Mouse (Mus musculus) heart, embryonic 13.5 days (tissue): ENCODE measurements around the gene Pank2. TPM values are rescaled to one million over a fixed set of nuclear protein-coding genes. Genes with fewer than 3 reads are reported as not detected.
A peak's percentile ranks its signal among the peaks of the same experiment; 100 is the strongest.

Experiments used
- ATAC-seq: fragments of 200-750 bp; cut with Nextera tagmentation; 2 replicates; pipeline ENCODE4 v1.8.0; 2017; ENCODE audit warnings: moderate TSS enrichment; ENCODE audit not compliant: insufficient number of reproducible peaks, low FRiP score, low TSS enrichment; ENCODE audit errors: extremely low read depth
- H3K27ac ChIP-seq: fragments of 300-500 bp; sonication (generic); replicated peaks from 2 replicates; pipeline ENCODE4 v1.5.1; 2015; ENCODE audit warnings: moderate library complexity, mild to moderate bottlenecking, inconsistent platforms
- H3K27me3 ChIP-seq: fragments of 300-500 bp; sonication (generic); replicated peaks from 2 replicates; pipeline ENCODE4 v1.6.1; 2015; ENCODE audit warnings: mild to moderate bottlenecking, inconsistent platforms
- H3K36me3 ChIP-seq: fragments of 300-500 bp; sonication (generic); 2 replicates; pipeline ENCODE4 v1.6.1; 2015; ENCODE audit warnings: mild to moderate bottlenecking, inconsistent platforms
- H3K4me1 ChIP-seq: fragments of 300-500 bp; sonication (generic); 2 replicates; pipeline ENCODE4 v1.6.1; 2015; ENCODE audit warnings: inconsistent platforms
- H3K4me2 ChIP-seq: fragments of 300-500 bp; sonication (generic); 2 replicates; pipeline ENCODE4 v1.6.1; 2015; ENCODE audit warnings: inconsistent platforms, mild to moderate bottlenecking, moderate library complexity
- H3K4me3 ChIP-seq: fragments of 300-500 bp; sonication (generic); 2 replicates; pipeline ENCODE4 v1.5.1; 2015; ENCODE audit warnings: moderate library complexity, mild to moderate bottlenecking, inconsistent platforms
- H3K9ac ChIP-seq: fragments of 300-500 bp; sonication (generic); 2 replicates; pipeline ENCODE4 v1.6.1; 2015; ENCODE audit warnings: inconsistent platforms, mild to moderate bottlenecking, moderate library complexity
- H3K9me3 ChIP-seq: fragments of 300-500 bp; sonication (generic); 2 replicates; pipeline ENCODE4 v1.6.1; 2016; ENCODE audit warnings: inconsistent platforms
- WGBS: fragments of 180-500 bp; shearing (Covaris S2); methylation state at CpG from one replicate; pipeline ENCODE4 v1.1.7; 2015; ENCODE audit warnings: mixed read lengths; 5-methylcytosine and 5-hydroxymethylcytosine counted together
- polyA plus RNA-seq: library from polyadenylated mRNA; unstranded; fragments of >200 nt; fragmentation: Nextera tagmentation; extraction: Ambion mirVana; gene quantifications from 2 replicates; pipeline ENCODE4 v1.2.1, GENCODE M21; 2015

The Pank2 gene
- polyA plus RNA-seq, 1 experiment from 2014 or later = 20.8 TPM

DNA sequence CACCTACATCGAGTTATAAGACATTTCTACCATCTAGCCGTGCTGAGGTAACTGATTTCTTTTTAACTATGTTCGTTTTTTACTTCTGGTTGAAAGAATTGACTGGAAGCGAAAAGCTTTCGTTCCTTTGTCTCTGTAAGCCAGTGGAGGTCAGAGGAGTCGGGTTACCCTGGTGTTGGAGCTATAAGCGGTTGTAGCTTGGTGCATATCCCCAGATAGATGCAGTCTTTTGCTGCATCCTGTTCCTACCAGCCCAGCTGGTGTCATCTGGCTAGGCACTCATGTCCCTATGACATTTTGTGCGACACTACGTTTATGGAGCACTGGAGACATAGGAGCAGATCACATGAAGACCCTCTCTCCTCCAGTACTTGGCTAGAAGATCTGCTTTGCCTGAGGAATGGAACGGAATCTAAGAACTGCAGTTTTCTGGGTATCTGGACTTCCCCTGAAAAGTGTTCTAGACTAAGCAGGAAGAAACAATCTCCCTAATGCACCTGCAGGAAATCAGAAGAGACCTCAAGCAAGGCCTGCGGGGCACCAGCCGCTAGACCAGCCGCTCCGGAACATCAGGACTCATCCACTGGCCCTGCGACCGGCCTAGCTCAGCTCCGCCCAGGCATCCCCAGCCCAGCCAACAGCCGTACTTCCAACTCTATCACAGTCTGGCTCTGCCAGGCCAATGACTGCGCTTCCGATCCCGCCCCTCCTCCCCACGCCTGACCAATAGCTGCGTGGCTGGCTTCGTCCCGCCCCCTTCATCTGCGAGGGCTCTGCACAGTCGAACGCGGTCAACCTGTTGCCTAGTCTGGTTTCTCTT, 28.8 kb upstream of the Pank2 start, which contains the start of gene Mavs:
TSS of gene Mavs (plus strand) at position 757 of the 820 bp plus-strand sequence.
- WGBS = 14% methylated on average over 29 of the region's 29 CpGs
- Histone ChIP-seq H3K4me2 (peak within 1 kb of the TSS; percentile 91), H3K4me3 (peak within 1 kb of the TSS; percentile 67), H3K36me3 (peaks cover 8% of the 10 kb centered on the region), H3K9me3 (no peaks in the 10 kb centered on the region), H3K27me3 (no peaks in the 10 kb centered on the region), H3K4me1 (peaks cover 29% of the 10 kb centered on the region), H3K27ac (peak within 1 kb of the TSS; percentile 72), H3K9ac (peak within 1 kb of the TSS; percentile 90)
- ATAC-seq = peak; percentile 99

DNA sequence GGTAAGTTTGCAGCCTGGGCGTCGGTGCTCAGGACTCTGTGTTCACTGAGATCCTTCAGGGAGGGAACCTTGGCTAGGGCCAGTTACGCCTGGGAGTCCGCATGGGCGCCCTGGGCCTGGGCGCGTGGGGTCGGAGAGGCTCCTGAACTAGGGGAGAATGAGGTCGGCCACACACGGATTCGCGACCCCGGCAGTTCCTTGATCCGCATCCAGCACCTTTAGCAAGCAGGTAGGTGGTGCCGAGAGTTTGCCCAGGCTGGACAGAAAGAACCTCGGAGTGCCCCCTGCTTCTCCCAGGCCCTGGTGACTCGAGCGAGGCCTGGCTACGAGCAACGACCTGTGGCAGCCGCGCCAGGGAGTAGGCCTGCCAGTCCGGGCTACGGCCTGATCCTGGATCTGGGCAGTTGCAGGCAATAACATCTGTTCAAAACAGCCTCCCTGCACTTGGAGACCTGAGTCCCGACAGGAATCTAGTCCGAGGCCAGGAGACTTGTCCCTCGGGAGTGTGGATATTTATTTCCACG, 28.1 kb upstream of the Pank2 start:
- no peak for ATAC-seq
- H3K9me3 ChIP-seq = no peaks in the 10 kb centered on the region
- H3K4me2 ChIP-seq = peak overlapping the region; percentile 91
- peak overlapping the region; percentile 67 for H3K4me3 ChIP-seq
- 11% methylated on average over 28 of the region's 28 CpGs for whole genome bisulfite sequencing
- peaks cover 29% of the 10 kb centered on the region for H3K4me1 ChIP-seq
- H3K9ac ChIP-seq = peak overlapping the region; percentile 90
- no peaks in the 10 kb centered on the region for H3K27me3 ChIP-seq
- H3K36me3 ChIP-seq = peaks cover 15% of the 10 kb centered on the region
- peak overlapping the region; percentile 72 for H3K27ac ChIP-seq

DNA sequence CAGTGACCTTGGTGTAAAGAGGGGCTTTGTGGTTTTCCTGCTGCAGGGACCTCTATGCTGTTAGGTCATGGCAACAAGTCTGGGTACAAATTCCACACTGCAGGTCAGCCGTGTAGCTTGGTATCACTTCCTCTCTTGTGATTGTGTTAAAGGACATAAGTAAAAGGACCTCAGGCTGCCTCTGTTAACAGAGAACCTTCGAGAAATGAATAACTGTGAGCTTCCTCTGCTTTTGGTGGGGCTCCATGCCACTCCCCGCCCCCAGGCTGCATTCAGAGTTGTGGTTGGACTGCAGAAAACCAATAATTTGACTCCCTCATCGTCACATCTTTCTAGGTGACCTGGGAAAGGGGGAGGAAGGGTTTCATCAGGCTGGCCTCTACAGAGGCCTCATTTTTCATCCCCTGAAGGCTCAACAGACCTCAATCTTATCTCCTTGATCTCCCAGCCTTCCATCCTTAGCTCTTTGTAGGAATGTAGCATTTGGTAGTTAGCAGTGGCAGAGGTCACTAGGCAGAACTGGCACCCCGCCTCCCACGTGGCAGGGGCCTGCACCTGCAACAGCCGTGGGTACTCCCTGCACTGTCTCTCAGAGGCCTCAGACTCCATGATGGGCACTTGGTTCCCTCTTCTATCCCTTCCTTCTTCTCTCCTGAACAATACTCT, 27.2 kb upstream of the Pank2 start:
- peak overlapping the region; percentile 67 for H3K4me3 ChIP-seq
- no peak overlapping the region for H3K27ac ChIP-seq
- peak overlapping the region; percentile 90 for H3K9ac ChIP-seq
- 64% methylated on average over 7 of the region's 7 CpGs for WGBS
- peaks cover 29% of the 10 kb centered on the region for H3K4me1 ChIP-seq
- no peaks in the 10 kb centered on the region for H3K27me3 ChIP-seq
- ATAC-seq = no peak
- H3K36me3 ChIP-seq = peaks cover 24% of the 10 kb centered on the region
- no peaks in the 10 kb centered on the region for H3K9me3 ChIP-seq
- H3K4me2 ChIP-seq = peak overlapping the region; percentile 91

DNA sequence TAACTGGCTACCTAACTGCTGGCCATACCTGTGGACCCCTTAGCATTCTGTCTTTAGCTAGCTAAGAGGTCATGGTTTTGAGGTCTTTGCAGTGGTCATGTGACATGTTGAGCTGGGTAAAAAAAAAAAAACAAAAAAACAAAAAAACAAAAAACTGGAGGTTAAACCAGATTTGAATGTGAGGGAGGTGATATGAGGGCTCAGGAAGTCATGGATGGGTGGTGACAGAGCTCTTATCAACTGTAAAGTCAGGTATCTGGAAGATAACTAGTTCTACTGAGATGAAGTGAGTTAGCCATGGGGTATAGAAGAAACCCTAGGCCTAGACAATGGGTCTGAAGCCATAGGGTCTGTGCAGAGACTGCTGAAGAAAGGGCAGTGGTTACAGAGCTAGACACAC, 20.1 kb upstream of the Pank2 start:
- ATAC-seq = no peak
- peaks cover 92% of the 10 kb centered on the region for H3K36me3 ChIP-seq

DNA sequence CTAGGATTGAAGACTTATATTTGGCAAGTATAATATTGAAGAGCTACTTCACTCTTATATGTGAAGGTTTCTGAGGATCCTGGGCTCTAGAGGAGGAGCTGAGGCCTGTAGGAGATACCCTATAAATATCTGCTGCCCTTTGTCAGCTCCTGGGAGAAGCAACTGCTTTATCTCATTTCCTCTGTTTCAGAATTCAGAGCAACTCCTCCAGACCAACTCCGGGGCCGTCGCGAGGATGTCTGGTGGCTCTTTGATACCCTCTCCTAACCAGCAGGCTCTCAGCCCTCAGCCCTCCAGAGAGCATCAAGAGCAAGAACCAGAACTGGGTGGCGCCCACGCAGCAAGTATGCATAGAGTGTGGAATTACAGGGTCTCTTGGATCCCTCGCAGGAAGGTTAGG, 19.4 kb upstream of the Pank2 start:
- Histone ChIP-seq H3K27me3 (no peaks in the 10 kb centered on the region), H3K9ac (no peak overlapping the region), H3K4me3 (no peak overlapping the region), H3K4me1 (no peaks in the 10 kb centered on the region), H3K4me2 (no peak overlapping the region), H3K36me3 (peaks cover 95% of the 10 kb centered on the region), H3K27ac (no peak overlapping the region), H3K9me3 (no peaks in the 10 kb centered on the region)
- ATAC-seq = no peak
- WGBS = 50% methylated on average over 7 of the region's 7 CpGs

More for the DNA sequence above, 20.1 kb upstream of the Pank2 start:
- H3K4me3 ChIP-seq = no peak overlapping the region
- no peak overlapping the region for H3K4me2 ChIP-seq
- no peak overlapping the region for H3K9ac ChIP-seq
- H3K9me3 ChIP-seq = no peaks in the 10 kb centered on the region
- H3K4me1 ChIP-seq = no peaks in the 10 kb centered on the region
- H3K27me3 ChIP-seq = no peaks in the 10 kb centered on the region
- no peak overlapping the region for H3K27ac ChIP-seq

DNA sequence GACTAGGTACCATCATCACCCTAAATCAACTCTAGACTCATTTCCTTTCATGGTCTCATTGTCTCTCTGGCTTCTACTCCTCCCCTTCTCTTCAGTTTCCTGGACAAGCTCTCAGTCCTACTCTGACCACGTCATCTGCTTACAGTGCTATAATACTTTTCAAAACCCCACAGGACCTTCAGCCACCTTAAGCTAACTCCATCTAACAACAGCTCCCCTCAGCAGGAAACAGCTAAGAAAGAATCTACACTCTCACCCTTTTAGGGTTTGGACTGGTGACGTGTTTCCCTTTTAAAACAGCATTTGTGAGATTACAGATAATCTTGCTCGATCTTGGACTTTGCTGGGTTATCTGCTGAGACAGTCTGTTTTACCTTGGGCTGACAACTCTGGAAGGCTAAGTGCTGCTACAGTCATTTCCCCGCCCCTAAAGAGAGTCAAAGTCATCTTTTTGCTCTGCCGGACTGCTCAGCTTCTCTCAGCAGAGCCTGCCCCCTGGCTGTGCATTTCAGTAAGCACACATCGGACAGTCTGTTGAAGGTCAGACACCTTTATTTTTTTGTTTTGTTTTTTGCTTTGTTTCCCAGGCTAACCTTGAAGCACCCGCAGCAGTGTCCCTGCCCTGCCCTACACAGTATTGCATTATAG, 8.5 kb upstream of the Pank2 start:
- Histone ChIP-seq H3K4me2 (peak overlapping the region; percentile 54), H3K4me3 (peak overlapping the region; percentile 11; the same call in 1 of the 2 replicates), H3K9ac (peak overlapping the region; percentile 61), H3K27me3 (no peaks in the 10 kb centered on the region), H3K27ac (peak overlapping the region; percentile 73), H3K36me3 (peaks cover 7% of the 10 kb centered on the region), H3K9me3 (no peaks in the 10 kb centered on the region), H3K4me1 (peaks cover 36% of the 10 kb centered on the region)
- ATAC-seq = peak; percentile 39; the same call in 1 of the 2 replicates
- 9% methylated on average over 7 of the region's 7 CpGs for WGBS

DNA sequence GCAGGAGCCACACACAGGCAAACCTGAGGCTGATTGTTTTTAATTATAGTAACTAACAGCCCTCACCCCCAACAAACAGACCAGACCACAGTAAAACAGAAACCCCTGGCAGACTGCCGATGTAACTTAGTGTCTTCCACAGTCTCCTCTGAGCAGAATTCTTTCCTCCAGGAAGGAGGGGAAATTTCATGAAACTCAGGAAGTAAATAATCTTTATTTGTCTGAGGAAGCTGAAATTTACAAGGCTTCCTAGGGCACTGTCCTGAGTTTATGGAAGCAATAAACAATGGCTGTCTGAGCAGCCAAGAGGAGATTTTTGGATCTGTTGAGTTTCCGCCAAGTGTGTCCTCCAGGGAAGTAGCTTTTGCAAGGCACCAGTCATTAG, 8.0 kb upstream of the Pank2 start:
- Histone ChIP-seq H3K9ac (peak overlapping the region; percentile 61), H3K27ac (peak overlapping the region; percentile 73), H3K4me3 (peak overlapping the region; percentile 11; the same call in 1 of the 2 replicates), H3K4me1 (peaks cover 36% of the 10 kb centered on the region), H3K4me2 (peak overlapping the region; percentile 54), H3K9me3 (no peaks in the 10 kb centered on the region), H3K36me3 (peaks cover 7% of the 10 kb centered on the region), H3K27me3 (no peaks in the 10 kb centered on the region)
- no peak for ATAC-seq
- WGBS = 56% methylated on average over 2 of the region's 2 CpGs

DNA sequence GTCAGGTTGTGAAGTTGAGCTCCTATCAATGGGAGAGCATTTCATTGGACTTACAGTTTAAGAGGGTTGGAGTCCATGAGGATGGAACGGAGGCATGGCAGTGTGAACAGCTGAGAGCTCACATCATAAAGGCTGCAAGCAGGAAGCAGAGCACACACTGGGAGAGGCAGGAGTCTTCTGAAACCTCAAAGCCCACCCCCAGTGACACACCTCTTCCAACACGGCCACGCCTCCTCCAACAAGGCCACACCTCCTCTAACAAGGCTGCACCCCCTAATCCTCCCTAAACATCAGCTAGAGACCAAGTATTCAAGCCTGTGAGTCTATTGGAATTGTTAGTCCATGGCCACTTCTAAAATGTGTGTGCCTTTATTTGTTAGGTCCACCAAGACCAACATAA, 6.6 kb upstream of the Pank2 start:
- Histone ChIP-seq H3K36me3 (peaks cover 2% of the 10 kb centered on the region; the same call in 1 of the 2 replicates), H3K27ac (no peak overlapping the region), H3K9ac (no peak overlapping the region), H3K4me3 (no peak overlapping the region), H3K27me3 (no peaks in the 10 kb centered on the region), H3K4me2 (no peak overlapping the region), H3K4me1 (peaks cover 40% of the 10 kb centered on the region), H3K9me3 (no peaks in the 10 kb centered on the region)
- 54% methylated on average over 3 of the region's 3 CpGs for WGBS
- no peak for ATAC-seq

DNA sequence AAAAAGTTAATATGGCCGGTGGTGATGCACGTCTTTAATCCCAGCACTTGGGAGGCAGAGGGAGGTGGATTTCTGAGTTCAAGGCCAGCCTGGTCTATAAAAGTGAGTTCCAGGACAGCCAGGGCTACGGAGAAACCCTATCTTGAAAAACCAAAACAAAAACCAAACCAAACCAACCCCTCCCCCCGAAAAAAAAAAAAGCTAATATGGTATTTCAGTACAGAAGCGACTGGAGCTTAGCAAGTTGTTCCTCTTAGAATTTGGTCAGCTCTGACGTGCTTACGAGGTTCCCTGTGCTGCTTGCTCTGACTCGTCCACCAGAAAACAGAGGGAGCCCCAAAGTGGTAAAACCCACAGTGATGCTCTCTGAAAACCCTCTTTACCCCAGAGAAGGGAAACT, 3.6 kb upstream of the Pank2 start:
- Histone ChIP-seq H3K4me2 (no peak overlapping the region), H3K9ac (no peak overlapping the region), H3K4me3 (no peak overlapping the region), H3K36me3 (no peaks in the 10 kb centered on the region), H3K4me1 (peaks cover 39% of the 10 kb centered on the region), H3K27me3 (no peaks in the 10 kb centered on the region), H3K9me3 (no peaks in the 10 kb centered on the region), H3K27ac (no peak overlapping the region)
- 80% methylated on average over 8 of the region's 8 CpGs for WGBS
- ATAC-seq = no peak

DNA sequence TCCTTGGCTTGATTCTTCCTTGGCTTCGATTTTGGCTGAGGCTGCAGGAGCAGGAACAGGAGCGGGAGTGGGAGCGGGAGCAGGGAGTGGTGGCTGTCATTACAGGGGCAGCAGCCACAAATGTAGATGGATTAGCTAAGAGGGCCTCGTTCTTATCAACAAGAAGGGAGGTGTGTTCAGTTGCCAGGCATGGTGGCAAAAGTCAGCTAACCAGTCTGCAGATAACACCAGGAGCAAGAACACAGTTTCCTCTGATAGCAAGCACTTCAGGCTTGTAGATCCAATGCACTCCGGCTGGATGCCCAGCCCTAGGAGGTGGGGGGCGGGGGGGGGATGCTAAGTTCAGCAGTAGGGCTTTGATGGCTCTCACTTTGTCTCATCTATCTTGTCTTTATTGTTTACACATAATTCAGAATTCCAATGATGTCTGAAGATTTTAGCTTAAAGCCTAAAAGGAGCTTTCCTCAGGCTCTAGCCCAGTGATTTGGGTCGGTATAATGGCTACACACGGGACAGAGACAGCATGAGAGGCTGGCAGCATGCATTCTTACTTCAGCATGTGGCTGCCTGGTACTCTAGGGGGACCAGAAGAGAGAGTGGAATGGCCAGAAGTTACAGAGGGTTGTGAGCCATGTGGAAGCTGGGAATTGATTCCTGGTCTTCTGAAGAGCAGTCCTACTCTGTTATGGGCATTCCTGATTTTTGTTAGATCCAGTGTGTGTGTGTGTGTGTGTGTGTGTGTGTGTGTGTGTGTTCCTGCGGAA, 1.6 kb upstream of the Pank2 start:
- ATAC-seq = no peak
- Histone ChIP-seq H3K27ac (peak overlapping the region; percentile 73), H3K4me2 (peak overlapping the region; percentile 92), H3K9me3 (no peaks in the 10 kb centered on the region), H3K27me3 (no peaks in the 10 kb centered on the region), H3K9ac (peak overlapping the region; percentile 86), H3K4me1 (peaks cover 42% of the 10 kb centered on the region), H3K4me3 (no peak overlapping the region), H3K36me3 (no peaks in the 10 kb centered on the region)
- WGBS = 21% methylated on average over 9 of the region's 9 CpGs
